Mouse (Mus musculus) kidney, postnatal 0 days (tissue): ENCODE results near the gene Add1. TPM values are rescaled to one million over a fixed set of nuclear protein-coding genes. Genes with fewer than 3 reads are reported as not detected.
"Not testable (repeated sequence)": the region's sequence is repeated elsewhere in the genome, so short reads cannot be mapped to it uniquely, and the experiment has no call there.

Source experiments
- ATAC-seq: fragments of 200-750 bp; cut with Nextera tagmentation; replicated peaks from 2 replicates; pipeline ENCODE4 v1.8.0; 2017; ENCODE audit warnings: low read depth, moderate number of reproducible peaks, moderate TSS enrichment, moderate library complexity; ENCODE audit not compliant: low FRiP score
- DNase-seq: peaks from one replicate; pipeline ENCODE4 v3.0.0-alpha.2; 2016; ENCODE audit warnings: low spot score
- H3K27ac ChIP-seq: fragments of 300-500 bp; sonication (generic); 2 replicates; pipeline ENCODE4 v1.5.1; 2014; ENCODE audit warnings: mild to moderate bottlenecking
- H3K27me3 ChIP-seq: fragments of 300-500 bp; sonication (generic); 2 replicates; pipeline ENCODE4 v1.6.1; 2014; ENCODE audit warnings: low read length, mixed read lengths; ENCODE audit not compliant: insufficient read depth
- H3K36me3 ChIP-seq: fragments of 300-500 bp; sonication (generic); 2 replicates; pipeline ENCODE4 v1.6.1; 2014; ENCODE audit warnings: low read length, mixed read lengths; ENCODE audit not compliant: insufficient read depth
- H3K4me1 ChIP-seq: fragments of 300-500 bp; sonication (generic); replicated peaks from 2 replicates; pipeline ENCODE4 v1.6.1; 2014; ENCODE audit warnings: antibody characterized with exemption, low read length, mixed read lengths; ENCODE audit not compliant: insufficient read depth
- H3K4me2 ChIP-seq: fragments of 300-500 bp; sonication (generic); 2 replicates; pipeline ENCODE4 v1.6.1; 2014; ENCODE audit warnings: mild to moderate bottlenecking, low read length, moderate library complexity, mixed read lengths
- H3K4me3 ChIP-seq: fragments of 300-500 bp; sonication (generic); replicated peaks from 2 replicates; pipeline ENCODE4 v1.5.1; 2014; ENCODE audit warnings: low read depth, low read length
- H3K9ac ChIP-seq: fragments of 300-500 bp; sonication (generic); 2 replicates; pipeline ENCODE4 v1.6.1; 2014; ENCODE audit warnings: low read depth, low read length
- H3K9me3 ChIP-seq: fragments of 300-500 bp; sonication (generic); replicated peaks from 2 replicates; pipeline ENCODE4 v1.6.1; 2016; ENCODE audit warnings: low read length, inconsistent platforms, mixed read lengths
- CTCF ChIP-seq: IDR thresholded peaks from 2 replicates; pipeline ENCODE4 v1.5.1; 2016; ENCODE audit warnings: antibody characterized with exemption, low read depth, mild to moderate bottlenecking, moderate library complexity
- WGBS: fragments of 180-500 bp; shearing (Covaris S2); extraction: QIAGEN DNeasy Blood & Tissue Kit; methylation state at CpG from one replicate; pipeline ENCODE4 v1.1.7; 2014; 5-methylcytosine and 5-hydroxymethylcytosine counted together
- polyA plus RNA-seq: library from polyadenylated mRNA; unstranded; fragments of >200 nt; fragmentation: Nextera tagmentation; extraction: Ambion mirVana; gene quantifications from 2 replicates; pipeline ENCODE4 v1.2.1, GENCODE M21; 2015

Add1 gene
- polyA plus RNA-seq, 1 experiment from 2014 or later: 130 TPM

- H3K36me3 ChIP-seq: peaks cover 4% of the 10 kb centered on the region; the same call in 1 of the 2 replicates
- no peaks in the 10 kb centered on the region for H3K4me1 ChIP-seq
- WGBS: 80% methylated on average over 5 of the region's 5 CpGs
- H3K4me3 ChIP-seq: no peak overlapping the region
- no peak for TF ChIP-seq CTCF
- H3K27ac ChIP-seq: no peak overlapping the region
- H3K9ac ChIP-seq: no peak overlapping the region
- no peaks in the 10 kb centered on the region for H3K9me3 ChIP-seq
- ATAC-seq (no peak), DNase-seq (peak; percentile 6)
- no peak overlapping the region for H3K4me2 ChIP-seq
- no peaks in the 10 kb centered on the region for H3K27me3 ChIP-seq
Observed at GRCm38 (mm10) chr5:34591388-34592004, 18.0 kb downstream of the Add1 start.

- not testable (repeated sequence) for H3K27ac ChIP-seq, H3K36me3 ChIP-seq, ATAC-seq, H3K9me3 ChIP-seq, H3K4me3 ChIP-seq, H3K4me2 ChIP-seq, H3K9ac ChIP-seq, H3K27me3 ChIP-seq, DNase-seq, H3K4me1 ChIP-seq
- WGBS: 93% methylated on average over 5 of the region's 5 CpGs
Observed at GRCm38 (mm10) chr5:34592224-34592623, 18.8 kb downstream of the Add1 start.

- Histone ChIP-seq H3K4me1 (no peaks in the 10 kb centered on the region), H3K4me2 (no peak overlapping the region), H3K9me3 (no peaks in the 10 kb centered on the region), H3K27me3 (no peaks in the 10 kb centered on the region), H3K36me3 (peaks cover 4% of the 10 kb centered on the region; the same call in 1 of the 2 replicates), H3K4me3 (no peak overlapping the region), H3K27ac (no peak overlapping the region), H3K9ac (no peak overlapping the region)
- DNase-seq (no peak), ATAC-seq (no peak)
- 94% methylated on average over 6 of the region's 6 CpGs for WGBS
- no peak for TF ChIP-seq CTCF
Observed at GRCm38 (mm10) chr5:34592666-34593065, 19.2 kb downstream of the Add1 start.

- TF ChIP-seq CTCF: no peak
- Histone ChIP-seq H3K4me3 (no peak overlapping the region), H3K9ac (no peak overlapping the region), H3K27me3 (no peaks in the 10 kb centered on the region), H3K4me1 (no peaks in the 10 kb centered on the region), H3K27ac (no peak overlapping the region), H3K4me2 (no peak overlapping the region), H3K36me3 (peaks cover 8% of the 10 kb centered on the region; the same call in 1 of the 2 replicates), H3K9me3 (no peaks in the 10 kb centered on the region)
- 94% methylated on average over 9 of the region's 9 CpGs for WGBS
- ATAC-seq: no peak
- DNase-seq: no peak
Observed at GRCm38 (mm10) chr5:34593202-34593727, 19.8 kb downstream of the Add1 start.

- Histone ChIP-seq H3K9me3 (no peaks in the 10 kb centered on the region), H3K4me3 (no peak overlapping the region), H3K27me3 (no peaks in the 10 kb centered on the region), H3K27ac (no peak overlapping the region), H3K4me2 (no peak overlapping the region), H3K4me1 (no peaks in the 10 kb centered on the region), H3K9ac (no peak overlapping the region), H3K36me3 (peaks cover 52% of the 10 kb centered on the region)
- 89% methylated on average over 5 of the region's 5 CpGs for WGBS
- TF ChIP-seq CTCF: no peak
- ATAC-seq (no peak), DNase-seq (no peak)
Observed at GRCm38 (mm10) chr5:34604576-34604975, 31.1 kb downstream of the Add1 start.

GRCm38 (mm10) chr5:34607100-34607880 is 33.8 kb downstream of the Add1 start:
- 83% methylated on average over 8 of the region's 8 CpGs for WGBS
- Histone ChIP-seq H3K36me3 (peaks cover 50% of the 10 kb centered on the region), H3K27ac (no peak overlapping the region), H3K9me3 (no peaks in the 10 kb centered on the region), H3K4me2 (no peak overlapping the region), H3K9ac (no peak overlapping the region), H3K27me3 (no peaks in the 10 kb centered on the region), H3K4me1 (no peaks in the 10 kb centered on the region), H3K4me3 (no peak overlapping the region)
- DNase-seq: no peak
- TF ChIP-seq CTCF: peak; percentile 11; the same call in 1 of the 2 replicates
- no peak for ATAC-seq
